In genomic region chr9:60769711-60770111, GRCm38 (mm10) we compare ENCODE assay signal across 19 mouse cellular contexts. TPM values are rescaled to one million over a fixed set of nuclear protein-coding genes. Genes with fewer than 3 reads are reported as not detected.
DNase-seq lines count a peak whose midpoint lies in the region; ATAC-seq lines count a peak whose summit lies in the region.
"Had no signal": no experiment of that assay in that cellular context is flagged by ENCODE, and none has a peak within 500 bp of the region (broad histone marks: within the 10 kb centered on the region; RNA-seq: fewer than 3 reads in every experiment).

No protein-coding gene starts in this region.

- 0 out of 2 replicates have a peak, but pooled peaks cover 3% of the 10 kb centered on the region for H3K4me1 ChIP-seq in neural tube, embryonic 13.5 days (replicated peaks)
- H3K4me1 ChIP-seq in neural tube, embryonic 15.5 days: no peaks in the 10 kb centered on the region
- H3K4me1 ChIP-seq: midbrain, embryonic 13.5 days had no signal

- intact Hi-C loops in heart, postnatal 25 days (cut with DNase I): no loop called here

- WGBS in neural tube, embryonic 13.5 days: 81% methylated on average over 6 of the region's 6 CpGs
- WGBS in neural tube, embryonic 15.5 days: 78% methylated on average over 6 of the region's 6 CpGs

- H3K4me3 ChIP-seq in neural tube, embryonic 13.5 days: no peak overlapping the region
- H3K4me3 ChIP-seq in neural tube, embryonic 15.5 days (replicated peaks): no peak overlapping the region
- H3K4me3 ChIP-seq: embryonic facial prominence, embryonic 15.5 days; layer of hippocampus, adult 2 months; midbrain, embryonic 13.5 days had no signal

- peak overlapping the region; percentile 62; the same call in 1 of the 2 replicates for H3K27ac ChIP-seq in neural tube, embryonic 13.5 days (replicated peaks)
- H3K27ac ChIP-seq in neural tube, embryonic 15.5 days (replicated peaks): 0 out of 2 replicates have a peak overlapping the region, but pooled peaks have one; percentile 43
- H3K27ac ChIP-seq: embryonic facial prominence, embryonic 15.5 days; hindbrain, embryonic 14.5 days; layer of hippocampus, adult 2 months; midbrain, embryonic 13.5 days; stomach, postnatal 0 days had no signal

- ATAC-seq in neural tube, embryonic 13.5 days (ENCODE audit: low read depth): no peak
- ATAC-seq in neural tube, embryonic 15.5 days (ENCODE audit: low FRiP score): no peak
- ATAC-seq: forebrain, postnatal 0 days; midbrain, embryonic 13.5 days had no signal

- peaks cover 3% of the 10 kb centered on the region; the same call in 1 of the 2 replicates for H3K9me3 ChIP-seq in neural tube, embryonic 13.5 days
- H3K9me3 ChIP-seq in neural tube, embryonic 15.5 days (replicated peaks): no peaks in the 10 kb centered on the region
- H3K9me3 ChIP-seq: embryonic facial prominence, embryonic 15.5 days; midbrain, embryonic 13.5 days had no signal

- no peak overlapping the region for H3K9ac ChIP-seq in neural tube, embryonic 13.5 days
- no peak overlapping the region for H3K9ac ChIP-seq in neural tube, embryonic 15.5 days (replicated peaks)
- H3K9ac ChIP-seq: embryonic facial prominence, embryonic 15.5 days; forebrain, postnatal 0 days; hindbrain, embryonic 14.5 days; midbrain, embryonic 13.5 days had no signal

- DNase-seq in heart, adult 8-10 months (ENCODE audit: low spot score): peak; percentile 46
- DNase-seq in heart, postnatal 25 days (ENCODE audit: low spot score): no peak
- no peak for DNase-seq in neural tube, embryonic 10.5 days (ENCODE audit: extremely low spot score, low spot score)
- DNase-seq in layer of hippocampus, postnatal 25 days (ENCODE audit: extremely low spot score in 1 of 2, low spot score in 1 of 2): no peak
- no peak for DNase-seq in MN1 (ENCODE audit: low spot score)
- DNase-seq in ovary, postnatal 36 days (ENCODE audit: low spot score): no peak
- DNase-seq: cerebellum, adult 11 months; forebrain, postnatal 0 days; gastrocnemius, postnatal 25 days; kidney, adult 11 months; lung, postnatal 36 days had no signal

- no peaks in the 10 kb centered on the region for H3K27me3 ChIP-seq in neural tube, embryonic 13.5 days
- H3K27me3 ChIP-seq in neural tube, embryonic 15.5 days (replicated peaks): no peaks in the 10 kb centered on the region
- H3K27me3 ChIP-seq: embryonic facial prominence, embryonic 15.5 days; midbrain, embryonic 13.5 days had no signal

- H3K4me2 ChIP-seq in neural tube, embryonic 13.5 days: no peak overlapping the region
- no peak overlapping the region for H3K4me2 ChIP-seq in neural tube, embryonic 15.5 days
- H3K4me2 ChIP-seq: embryonic facial prominence, embryonic 15.5 days; hindbrain, embryonic 14.5 days; liver, embryonic 11.5 days; midbrain, embryonic 13.5 days had no signal

- no peaks in the 10 kb centered on the region for H3K36me3 ChIP-seq in neural tube, embryonic 13.5 days
- no peaks in the 10 kb centered on the region for H3K36me3 ChIP-seq in neural tube, embryonic 15.5 days
- H3K36me3 ChIP-seq: embryonic facial prominence, embryonic 15.5 days; midbrain, embryonic 13.5 days had no signal

RNA-seq across cellular contexts. Expression of gene Uaca, which starts 24.6 kb away (rescaled TPM):
- total RNA-seq in heart, adult 8-10 months (2022): 10 to 100 TPM; 47.1 to 58.4 (median 50.7) TPM
- 10 to 100 TPM; 44.6 to 50.0 TPM for total RNA-seq in heart, postnatal 25 days (2021)
- 26.0 and 29.4 TPM in 2 replicates for polyA plus RNA-seq in neural tube, embryonic 13.5 days (2015; fragmentation: Nextera tagmentation; extraction: Ambion mirVana)
- 16.9 and 24.6 TPM in 2 replicates for polyA plus RNA-seq in neural tube, embryonic 15.5 days (2015; fragmentation: Nextera tagmentation; extraction: Ambion mirVana)
- total RNA-seq in layer of hippocampus, postnatal 25 days (2021): 1 to 10 TPM; 6.6 to 8.6 TPM

RNA-seq across cellular contexts. Expression of gene Larp6, which starts 56.9 kb away (rescaled TPM):
- total RNA-seq in heart, adult 8-10 months (2022): 1 to 10 TPM; 1.1 to 2.0 (median 1.7) TPM
- total RNA-seq in heart, postnatal 25 days (2021): 1 to 10 TPM; 1.3 to 1.5 TPM
- 10.6 and 11.9 TPM in 2 replicates for polyA plus RNA-seq in neural tube, embryonic 13.5 days (2015; fragmentation: Nextera tagmentation; extraction: Ambion mirVana)
- polyA plus RNA-seq in neural tube, embryonic 15.5 days (2015; fragmentation: Nextera tagmentation; extraction: Ambion mirVana): 21.5 and 24.1 TPM in 2 replicates
- total RNA-seq in layer of hippocampus, postnatal 25 days (2021): 10 to 100 TPM; 36.2 to 38.6 TPM

Comparison
In these comparisons a context has a peak if more than half of its experiments do, and no peak if none do; other contexts are left out.
1. RNA of gene Uaca, which starts 24.6 kb away (total RNA-seq): 47.1 to 58.4 TPM in heart, adult 8-10 months and 44.6 to 50.0 TPM in heart, postnatal 25 days; 6.6 to 8.6 TPM in layer of hippocampus, postnatal 25 days; every median in the first group is over 4 times any median in the second.
2. RNA of gene Larp6, which starts 56.9 kb away (total RNA-seq): 36.2 to 38.6 TPM in layer of hippocampus, postnatal 25 days; 1.1 to 2.0 TPM in heart, adult 8-10 months and 1.3 to 1.5 TPM in heart, postnatal 25 days; every median in the first group is over 10 times any median in the second.